Mouse (Mus musculus) CH12.LX (cell line): ENCODE data around the gene Ccdc84.

ENCODE experiments used
- CHD1 ChIP-seq: IDR thresholded peaks from 2 replicates; pipeline ENCODE4 v1.6.1; 2012; ENCODE audit warnings: low read depth, low read length, improper control_type of control experiment, inconsistent platforms
- CHD2 ChIP-seq: IDR thresholded peaks from 2 replicates; pipeline ENCODE4 v1.6.1; 2011; ENCODE audit warnings: low read length, improper control_type of control experiment
- CTCF ChIP-seq, 2 experiments: IDR thresholded peaks in 1 of 2; conservative IDR thresholded peaks in 1 of 2; 2 replicates each; pipeline ENCODE4 v1.5.1; 2011 to 2012; ENCODE audit warnings: low read depth in 2 of 2, low read length in 2 of 2, improper control_type of control experiment in 1 of 2, inconsistent platforms in 1 of 2, mild to moderate bottlenecking in 1 of 2, moderate library complexity in 1 of 2
- GABPA ChIP-seq: IDR thresholded peaks from 2 replicates; pipeline ENCODE4 v1.6.1; 2012; ENCODE audit warnings: low read depth, low read length, improper control_type of control experiment, inconsistent platforms; ENCODE audit not compliant: insufficient replicate concordance
- MAX ChIP-seq: IDR thresholded peaks from 2 replicates; pipeline ENCODE4 v1.6.1; 2011; ENCODE audit warnings: low read length, improper control_type of control experiment
- ZMIZ1 ChIP-seq: IDR thresholded peaks from 2 replicates; pipeline ENCODE4 v1.6.1; 2012; ENCODE audit warnings: low read depth, mild to moderate bottlenecking, inconsistent platforms, low read length, improper control_type of control experiment
- ZNF384 ChIP-seq: IDR thresholded peaks from 2 replicates; pipeline ENCODE4 v1.6.1; 2012; ENCODE audit warnings: low read depth, low read length, improper control_type of control experiment, inconsistent platforms

GRCm38 (mm10) chr9:44398087-44398486 is 20.3 kb downstream of the Ccdc84 start:
- TF ChIP-seq CTCF (conservative IDR thresholded peaks at IDR 0.05 in 1 of 2, IDR thresholded peaks at IDR 0.05 in 1 of 2; ENCODE audit: low read depth in 2 of 2, low read length in 2 of 2): no peak
- no peak for TF ChIP-seq MAX
- TF ChIP-seq ZMIZ1: no peak
- no peak for TF ChIP-seq GABPA
- no peak for TF ChIP-seq CHD2
- no peak for TF ChIP-seq ZNF384
- TF ChIP-seq CHD1: no peak
